Mouse (Mus musculus): ENCODE measurements around the gene Recql5.

The Recql5 gene

GRCm38 (mm10) chr11:115939690-115940329 lies 6.5 kb upstream of the Recql5 start:
- DNase-seq (ENCODE audit: low read depth) = peak; percentile 92

- DNase-seq (ENCODE audit: low read depth) = no peak
Observed at GRCm38 (mm10) chr11:115933747-115934110, 452 bp upstream of the Recql5 start.

GRCm38 (mm10) chr11:115931235-115931634 lies 2.0 kb downstream of the Recql5 start:
- no peak for DNase-seq (ENCODE audit: low read depth)

- no peak for DNase-seq (ENCODE audit: low read depth)
Observed at GRCm38 (mm10) chr11:115929818-115930217, 3.5 kb downstream of the Recql5 start.

- no peak for DNase-seq (ENCODE audit: low read depth)
Observed at GRCm38 (mm10) chr11:115929031-115929430, 4.2 kb downstream of the Recql5 start.

- DNase-seq (ENCODE audit: low read depth) = no peak
Observed at GRCm38 (mm10) chr11:115921986-115922385, 11.3 kb downstream of the Recql5 start.

GRCm38 (mm10) chr11:115920110-115920818 lies 13.0 kb downstream of the Recql5 start:
- peak; percentile 72 for DNase-seq (ENCODE audit: low read depth)

- DNase-seq (ENCODE audit: low read depth) = no peak
Observed at GRCm38 (mm10) chr11:115919073-115919472, 14.2 kb downstream of the Recql5 start.

- DNase-seq (ENCODE audit: low read depth) = no peak
Observed at GRCm38 (mm10) chr11:115918637-115919036, 14.6 kb downstream of the Recql5 start.

GRCm38 (mm10) chr11:115916579-115916978 lies 16.7 kb downstream of the Recql5 start:
- no peak for DNase-seq (ENCODE audit: low read depth)

GRCm38 (mm10) chr11:115911632-115912376 lies 21.5 kb downstream of the Recql5 start, which contains the start of gene Smim6:
Gene Smim6, plus strand, starts transcription at chr11:115912017.
- no peak for DNase-seq (ENCODE audit: low read depth)

- DNase-seq (ENCODE audit: low read depth) = no peak
Observed at GRCm38 (mm10) chr11:115911134-115911561, 22.1 kb downstream of the Recql5 start.

GRCm38 (mm10) chr11:115906521-115906920 lies 26.8 kb downstream of the Recql5 start:
- no peak for DNase-seq (ENCODE audit: low read depth)

- no peak for DNase-seq (ENCODE audit: low read depth)
Observed at GRCm38 (mm10) chr11:115906116-115906515, 27.2 kb downstream of the Recql5 start.

- DNase-seq (ENCODE audit: low read depth) = no peak
Observed at GRCm38 (mm10) chr11:115904956-115905790, 28.1 kb downstream of the Recql5 start.

- DNase-seq (ENCODE audit: low read depth) = no peak
Observed at GRCm38 (mm10) chr11:115904231-115904955, 28.9 kb downstream of the Recql5 start.

- DNase-seq (ENCODE audit: low read depth) = peak; percentile 17
Observed at GRCm38 (mm10) chr11:115903384-115904230, 29.7 kb downstream of the Recql5 start.

GRCm38 (mm10) chr11:115902831-115903230 lies 30.4 kb downstream of the Recql5 start:
- peak; percentile 82 for DNase-seq (ENCODE audit: low read depth)

- no peak for DNase-seq (ENCODE audit: low read depth)
Observed at GRCm38 (mm10) chr11:115902177-115902576, 31.1 kb downstream of the Recql5 start.
